Mouse (Mus musculus) spleen, postnatal 14 days (tissue): ENCODE results near the gene Ctsz.

Experiments
- DNase-seq, 2 experiments: peaks; one replicate each; pipeline ENCODE4 v3.0.0; 2021 to 2022; ENCODE audit warnings: low spot score in 2 of 2

Gene Ctsz

GRCm38 (mm10) chr2:174393383-174393782, 45.5 kb downstream of the Ctsz start:
- no peak for DNase-seq

- DNase-seq = no peak
Observed at GRCm38 (mm10) chr2:174392554-174392953, 46.3 kb downstream of the Ctsz start.

- no peak for DNase-seq
Observed at GRCm38 (mm10) chr2:174391936-174392335, 46.9 kb downstream of the Ctsz start.

GRCm38 (mm10) chr2:174381021-174381420, 57.8 kb downstream of the Ctsz start:
- no peak for DNase-seq
